In genomic region chr19:9106751-9107378, GRCm38 (mm10) we compare ENCODE assay signal across 12 mouse cellular contexts. TPM values are rescaled to one million over a fixed set of nuclear protein-coding genes. Genes with fewer than 3 reads are reported as not detected.
A peak's percentile ranks its signal among the peaks of the same experiment; 100 is the strongest.
DNase-seq lines count a peak whose midpoint lies in the region; ATAC-seq and TF ChIP-seq lines count a peak whose summit lies in the region.
"Had no signal": no experiment of that assay in that cellular context is flagged by ENCODE, and none has a peak within 500 bp of the region (broad histone marks: within the 10 kb centered on the region; RNA-seq: fewer than 3 reads in every experiment).

No protein-coding gene starts in this region.

- no peaks in the 10 kb centered on the region for H3K36me3 ChIP-seq in heart, adult 2 months (ENCODE audit: control insufficient read depth, insufficient read depth, low read length)
- H3K36me3 ChIP-seq in heart, embryonic 14.5 days (ENCODE audit: control insufficient read depth, insufficient read depth, low read length): no peaks in the 10 kb centered on the region

- CTCF ChIA-PET in Patski (lab: Charles Lee): interaction anchor here (0.8 to 3.6 kb wide), 3 partner anchors 21 to 130 kb away, joined by 3 to 32 read pairs (median 6); no protein-coding TSS in a partner anchor

- POLR2A ChIA-PET in Patski (lab: Charles Lee): interaction anchor here (1.5 kb wide), 1 partner anchor 130 kb away, joined by 4 read pairs; no protein-coding TSS in a partner anchor

- no peak overlapping the region for H3K4me2 ChIP-seq in heart, embryonic 14.5 days (ENCODE audit: low read length)

- H3K4me1 ChIP-seq in heart, adult 2 months (ENCODE audit: control insufficient read depth, insufficient read depth, low read length): peaks cover 8% of the 10 kb centered on the region
- peaks cover 17 to 21% of the 10 kb centered on the region in 2 experiments for H3K4me1 ChIP-seq in heart, embryonic 14.5 days (ENCODE audit: control insufficient read depth in 2 of 2, insufficient read depth in 2 of 2, low read length in 2 of 2)

- intact Hi-C loops in heart, adult 2 months (cut with DNase I): loop anchor here (10.0 kb wide), 1 partner anchor 392 kb away; no protein-coding TSS in a partner anchor

- in situ Hi-C loops in Patski (cut with MboI; ENCODE audit: low pct_unique_long_range_greater_than_20kb): no loop called here

- no peaks in the 10 kb centered on the region for H3K27me3 ChIP-seq in heart, adult 2 months (ENCODE audit: control insufficient read depth, insufficient read depth, low read length)
- H3K27me3 ChIP-seq in Patski: no peaks in the 10 kb centered on the region
- no peaks in the 10 kb centered on the region for H3K27me3 ChIP-seq in heart, embryonic 14.5 days (ENCODE audit: control insufficient read depth, insufficient read depth, low read length)

- TF ChIP-seq CTCF in heart, adult 2 months (IDR thresholded peaks at IDR 0.05): no peak
- TF ChIP-seq CTCF in Patski (IDR thresholded peaks at IDR 0.05): no peak

- no peak for TF ChIP-seq EP300 in heart, adult 2 months (IDR thresholded peaks at IDR 0.05; ENCODE audit: insufficient read depth, low read depth, low read length)

- ATAC-seq in Patski: peak; percentile 81
- peak; percentile 36; the same call in 1 of the 2 replicates for ATAC-seq in heart, embryonic 14.5 days (ENCODE audit: insufficient number of reproducible peaks, insufficient read depth, low FRiP score, low read depth)

- 24% methylated on average over 4 of the region's 4 CpGs for WGBS in heart, adult 2 months
- WGBS in heart, embryonic 14.5 days: 7% methylated on average over 4 of the region's 4 CpGs

- H3K9me3 ChIP-seq in heart, embryonic 14.5 days (ENCODE audit: control insufficient read depth, low read length): no peaks in the 10 kb centered on the region

- H3K9ac ChIP-seq in heart, adult 2 months (ENCODE audit: low read depth, low read length): no peak overlapping the region
- H3K9ac ChIP-seq in heart, embryonic 14.5 days (ENCODE audit: low read length): peak overlapping the region; percentile 31; the same call in 1 of the 2 replicates

- DNase-seq in heart, adult 2 months: peak in 1 of 2 experiments; percentile 20
- DNase-seq in heart, adult 8-10 months (ENCODE audit: low spot score): no peak
- DNase-seq in Patski (ENCODE audit: low read depth, low spot score) (peak; percentile 38), adipocyte (ENCODE audit: low spot score) (no peak)
- peak; percentile 31 to 45 for DNase-seq in lung, postnatal 4 days
- no peak for DNase-seq in B cell, adult 2 months
- no peak for DNase-seq in thymus, postnatal 4 days
- DNase-seq: right cerebral cortex, postnatal 14 days had no signal

- peak overlapping the region; percentile 63 for H3K27ac ChIP-seq in heart, adult 2 months
- peak overlapping the region; percentile 16 to 62; a peak in 3 of 4 replicates for H3K27ac ChIP-seq in heart, embryonic 14.5 days (replicated peaks in 1 of 2; ENCODE audit: control insufficient read depth in 1 of 2, insufficient read depth in 1 of 2, low read depth in 2 of 2, low read length in 2 of 2)

- no peak for TF ChIP-seq POLR2A in heart, adult 2 months (IDR thresholded peaks at IDR 0.05; ENCODE audit: insufficient read depth, low read depth, low read length)

- no peak overlapping the region for H3K4me3 ChIP-seq in heart, adult 2 months
- H3K4me3 ChIP-seq in heart, embryonic 14.5 days (ENCODE audit: control insufficient read depth in 1 of 2, insufficient read depth in 1 of 2, low read depth in 1 of 2, low read length in 2 of 2): no peak overlapping the region

- H3K79me2 ChIP-seq in heart, adult 2 months (replicated peaks; ENCODE audit: control insufficient read depth, insufficient read depth, low read length): no peaks in the 10 kb centered on the region

RNA-seq across cellular contexts. Expression of gene Scgb1a1, which starts 19.1 kb away (rescaled TPM):
- total RNA-seq in heart, adult 2 months (2021): under 1 TPM in 1 of 2 experiments, not detected in 1; 0.73 TPM
- polyA plus RNA-seq in heart, adult 2 months (2012; rRNA removed): 0.50 and 2,957 TPM in 2 replicates
- total RNA-seq in heart, adult 8-10 months (2022): 10 to 100 TPM in 1 of 4 experiments, not detected in 3; 44.8 TPM
- polyA plus RNA-seq in Patski (2021): not detected
- not detected in 2 replicates for polyA plus RNA-seq in heart, embryonic 14.5 days (2014; fragmentation: Nextera tagmentation; extraction: Ambion mirVana)
- total RNA-seq: gastrocnemius, postnatal 36 days; MEL had no signal
- polyA plus RNA-seq: limb, embryonic 11.5 days had no signal

RNA-seq across cellular contexts. Expression of gene Asrgl1, which starts 28.6 kb away (rescaled TPM):
- 10 to 100 TPM; 28.2 to 31.1 TPM for total RNA-seq in heart, adult 2 months (2021)
- 8.8 and 11.5 TPM in 2 replicates for polyA plus RNA-seq in heart, adult 2 months (2012; rRNA removed)
- 10 to 100 TPM; 31.9 to 37.3 (median 37.2) TPM for total RNA-seq in heart, adult 8-10 months (2022)
- 9.5 TPM for polyA plus RNA-seq in Patski (2021)
- 11.8 and 15.2 TPM in 2 replicates for polyA plus RNA-seq in heart, embryonic 14.5 days (2014; fragmentation: Nextera tagmentation; extraction: Ambion mirVana)

Comparison
In these comparisons a context has a peak if more than half of its experiments do, and no peak if none do; other contexts are left out.
1. DNase-seq: peak in Patski (single experiment) and lung, postnatal 4 days (2 of 2); none in heart, adult 8-10 months (single experiment), B cell, adult 2 months (0 of 2), adipocyte (single experiment) and thymus, postnatal 4 days (single experiment).